Mouse (Mus musculus) midbrain, embryonic 10.5 days (tissue): ENCODE results near the gene Mccc2. TPM values are rescaled to one million over a fixed set of nuclear protein-coding genes. Genes with fewer than 3 reads are reported as not detected.

ENCODE experiments used
- DNase-seq: peaks from one replicate; pipeline ENCODE4 v3.0.0-alpha.2; 2017; ENCODE audit warnings: low spot score
- H3K27ac ChIP-seq: fragments of 300-500 bp; sonication (generic); replicated peaks from 2 replicates; pipeline ENCODE4 v1.5.1; 2016; ENCODE audit warnings: mild to moderate bottlenecking
- H3K27me3 ChIP-seq: fragments of 300-500 bp; sonication (generic); 2 replicates; pipeline ENCODE4 v1.6.1; 2016; ENCODE audit warnings: low read depth, mild to moderate bottlenecking; ENCODE audit not compliant: poor library complexity, severe bottlenecking
- H3K36me3 ChIP-seq: fragments of 300-500 bp; sonication (generic); 2 replicates; pipeline ENCODE4 v1.6.1; 2016; ENCODE audit warnings: mild to moderate bottlenecking, moderate library complexity
- H3K4me1 ChIP-seq: fragments of 300-500 bp; sonication (generic); 2 replicates; pipeline ENCODE4 v1.6.1; 2016
- H3K4me3 ChIP-seq: fragments of 300-500 bp; sonication (generic); 2 replicates; pipeline ENCODE4 v1.5.1; 2016; ENCODE audit warnings: mild to moderate bottlenecking, moderate library complexity
- H3K9me3 ChIP-seq: fragments of 300-500 bp; sonication (generic); replicated peaks from 2 replicates; pipeline ENCODE4 v1.6.1; 2016; ENCODE audit warnings: mild to moderate bottlenecking
- whole genome bisulfite sequencing: fragments of 180-500 bp; shearing (Covaris S2); methylation state at CpG from one replicate; pipeline ENCODE4 v1.1.7; 2016; 5-methylcytosine and 5-hydroxymethylcytosine counted together
- polyA plus RNA-seq: library from polyadenylated mRNA; unstranded; fragments of >200 nt; fragmentation: Nextera tagmentation; extraction: Ambion mirVana; gene quantifications from 2 replicates; pipeline ENCODE4 v1.2.1, GENCODE M21; 2016

Gene Mccc2
- polyA plus RNA-seq, 1 experiment from 2014 or later, result 36.7 TPM

- no peaks in the 10 kb centered on the region for H3K9me3 ChIP-seq
- H3K4me3 ChIP-seq, result no peak overlapping the region
- no peaks in the 10 kb centered on the region for H3K36me3 ChIP-seq
- H3K4me1 ChIP-seq, result peaks cover under 1% of the 10 kb centered on the region; the same call in 1 of the 2 replicates
- no peaks in the 10 kb centered on the region for H3K27me3 ChIP-seq
- no peak overlapping the region for H3K27ac ChIP-seq
- DNase-seq, result no peak
- 93% methylated on average over 6 of the region's 6 CpGs for WGBS
Observed at GRCm38 (mm10) chr13:99931502-99931901, 83.9 kb downstream of the Mccc2 start.

GRCm38 (mm10) chr13:99926249-99926648, 89.2 kb downstream of the Mccc2 start:
- Histone ChIP-seq H3K27me3 (no peaks in the 10 kb centered on the region), H3K4me1 (peaks cover 4% of the 10 kb centered on the region), H3K36me3 (no peaks in the 10 kb centered on the region), H3K27ac (no peak overlapping the region), H3K9me3 (no peaks in the 10 kb centered on the region), H3K4me3 (no peak overlapping the region)
- WGBS, result 59% methylated on average over 5 of the region's 5 CpGs
- DNase-seq, result no peak

GRCm38 (mm10) chr13:99915632-99916031, 99.8 kb downstream of the Mccc2 start:
- Histone ChIP-seq H3K27me3 (no peaks in the 10 kb centered on the region), H3K9me3 (no peaks in the 10 kb centered on the region), H3K36me3 (no peaks in the 10 kb centered on the region), H3K27ac (no peak overlapping the region), H3K4me1 (no peaks in the 10 kb centered on the region), H3K4me3 (no peak overlapping the region)
- no peak for DNase-seq
- WGBS, result 89% methylated on average over 5 of the region's 5 CpGs

GRCm38 (mm10) chr13:99900965-99901364, 114.5 kb downstream of the Mccc2 start, which contains the start of gene Cartpt:
Gene Cartpt, minus strand, starts transcription at chr13:99901091.
- Histone ChIP-seq H3K4me3 (peak within 1 kb of the TSS; percentile 53), H3K4me1 (peaks cover 20% of the 10 kb centered on the region), H3K27me3 (peaks cover 48% of the 10 kb centered on the region), H3K36me3 (no peaks in the 10 kb centered on the region), H3K9me3 (no peaks in the 10 kb centered on the region), H3K27ac (peak within 1 kb of the TSS; percentile 49)
- 39% methylated on average over 9 of the region's 9 CpGs for WGBS
- DNase-seq, result no peak

- H3K27ac ChIP-seq, result peak overlapping the region; percentile 49
- under 1% methylated on average over 30 of the region's 30 CpGs for WGBS
Observed at GRCm38 (mm10) chr13:99900557-99900892, 114.9 kb downstream of the Mccc2 start.

GRCm38 (mm10) chr13:99899670-99900556, 115.5 kb downstream of the Mccc2 start:
- WGBS, result 5% methylated on average over 38 of the region's 38 CpGs
- H3K4me3 ChIP-seq, result peak overlapping the region; percentile 53
- H3K27me3 ChIP-seq, result peaks cover 48% of the 10 kb centered on the region
- H3K9me3 ChIP-seq, result no peaks in the 10 kb centered on the region
- DNase-seq, result peak; percentile 31
- no peaks in the 10 kb centered on the region for H3K36me3 ChIP-seq
- H3K27ac ChIP-seq, result peak overlapping the region; percentile 49; the same call in 1 of the 2 replicates
- peaks cover 27% of the 10 kb centered on the region for H3K4me1 ChIP-seq

More at GRCm38 (mm10) chr13:99900557-99900892, 114.9 kb downstream of the Mccc2 start:
- H3K4me3 ChIP-seq, result peak overlapping the region; percentile 53
- H3K36me3 ChIP-seq, result no peaks in the 10 kb centered on the region
- H3K27me3 ChIP-seq, result peaks cover 48% of the 10 kb centered on the region
- H3K9me3 ChIP-seq, result no peaks in the 10 kb centered on the region
- peaks cover 24% of the 10 kb centered on the region for H3K4me1 ChIP-seq
- peak; percentile 71 for DNase-seq

- H3K4me1 ChIP-seq, result peaks cover 27% of the 10 kb centered on the region
- WGBS, result 32% methylated on average over 14 of the region's 14 CpGs
- DNase-seq, result no peak
- no peak overlapping the region for H3K4me3 ChIP-seq
- no peak overlapping the region for H3K27ac ChIP-seq
- H3K9me3 ChIP-seq, result no peaks in the 10 kb centered on the region
- peaks cover 48% of the 10 kb centered on the region for H3K27me3 ChIP-seq
- no peaks in the 10 kb centered on the region for H3K36me3 ChIP-seq
Observed at GRCm38 (mm10) chr13:99898816-99899215, 116.6 kb downstream of the Mccc2 start.

Other genes with a start within 250 kb of the Mccc2 start
- gene Cartpt, start 114.5 kb downstream of the Mccc2 start, polyA plus RNA-seq, result 5.1 and 13.5 TPM in 2 replicates
- 26.4 and 27.6 TPM in 2 replicates for gene Bdp1, start 88.4 kb upstream of the Mccc2 start, polyA plus RNA-seq
- 145 and 172 TPM in 2 replicates for gene Serf1, start 92.4 kb upstream of the Mccc2 start, polyA plus RNA-seq
- 85.9 and 86.4 TPM in 2 replicates for gene Smn1, start 109.2 kb upstream of the Mccc2 start, polyA plus RNA-seq
- 0.11 and 0.16 TPM in 2 replicates for gene Naip2, start 186.5 kb upstream of the Mccc2 start, polyA plus RNA-seq
- gene Naip5, start 230.7 kb upstream of the Mccc2 start, polyA plus RNA-seq, result 0.07 TPM in 2 replicates